Comparison of ENCODE assay signal across 27 mouse cellular contexts in the genomic region with DNA sequence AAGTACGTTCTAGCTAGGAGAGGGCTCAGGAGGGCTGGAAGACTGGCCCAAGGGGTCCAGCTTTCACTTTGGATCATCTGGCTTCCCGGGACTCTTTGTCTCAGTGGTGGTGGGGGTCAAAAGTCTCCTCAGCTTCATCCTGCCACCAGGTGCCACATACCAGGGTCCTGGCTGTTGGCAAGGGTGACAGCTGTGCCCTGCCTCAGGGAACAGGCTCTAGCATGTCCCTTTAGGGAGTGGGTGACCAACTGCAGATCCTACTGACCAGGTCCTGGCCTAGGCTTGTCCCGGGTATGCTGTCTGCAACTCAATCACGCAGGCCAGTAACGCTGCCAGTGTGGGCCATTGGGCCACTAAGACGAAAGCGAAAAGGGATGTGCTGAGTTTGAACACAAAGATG. TPM values are rescaled to one million over a fixed set of nuclear protein-coding genes. Genes with fewer than 3 reads are reported as not detected.
A peak's percentile ranks its signal among the peaks of the same experiment; 100 is the strongest.
DNase-seq lines count a peak whose midpoint lies in the region; ATAC-seq and TF ChIP-seq lines count a peak whose summit lies in the region.
"Had no signal": no experiment of that assay in that cellular context is flagged by ENCODE, and none has a peak within 500 bp of the region (broad histone marks: within the 10 kb centered on the region; RNA-seq: fewer than 3 reads in every experiment).

No protein-coding gene starts in this region.

- no peaks in the 10 kb centered on the region for H3K36me3 ChIP-seq in hindbrain, embryonic 10.5 days
- no peaks in the 10 kb centered on the region for H3K36me3 ChIP-seq in hindbrain, embryonic 11.5 days (ENCODE audit: control insufficient read depth, insufficient read depth, low read length)
- no peaks in the 10 kb centered on the region for H3K36me3 ChIP-seq in embryonic facial prominence, embryonic 10.5 days (replicated peaks)
- H3K36me3 ChIP-seq: embryonic facial prominence, embryonic 12.5 days; embryonic facial prominence, embryonic 15.5 days; heart, embryonic 13.5 days had no signal

- H3K9me3 ChIP-seq in hindbrain, embryonic 10.5 days, result no peaks in the 10 kb centered on the region
- no peaks in the 10 kb centered on the region for H3K9me3 ChIP-seq in hindbrain, embryonic 11.5 days (ENCODE audit: control insufficient read depth, low read length)
- H3K9me3 ChIP-seq in embryonic facial prominence, embryonic 10.5 days, result no peaks in the 10 kb centered on the region
- H3K9me3 ChIP-seq: embryonic facial prominence, embryonic 12.5 days; embryonic facial prominence, embryonic 15.5 days; heart, embryonic 13.5 days had no signal

- intact Hi-C loops in gastrocnemius, adult 2 months (cut with DNase I), result loop anchor here (10.0 kb wide), 1 partner anchor 52 kb away; no protein-coding TSS in a partner anchor

- no peak overlapping the region for H3K4me2 ChIP-seq in hindbrain, embryonic 11.5 days (replicated peaks; ENCODE audit: low read depth, low read length)
- H3K4me2 ChIP-seq: embryonic facial prominence, embryonic 12.5 days; embryonic facial prominence, embryonic 15.5 days; heart, embryonic 13.5 days; hindbrain, embryonic 14.5 days had no signal

- H3K27me3 ChIP-seq in hindbrain, embryonic 10.5 days (ENCODE audit: insufficient read depth, poor library complexity, severe bottlenecking), result peaks cover 7% of the 10 kb centered on the region
- no peaks in the 10 kb centered on the region for H3K27me3 ChIP-seq in hindbrain, embryonic 11.5 days (ENCODE audit: control insufficient read depth, insufficient read depth, low read length)
- H3K27me3 ChIP-seq in embryonic facial prominence, embryonic 10.5 days (replicated peaks; ENCODE audit: low read depth, poor library complexity, severe bottlenecking), result peaks cover 10% of the 10 kb centered on the region
- no peaks in the 10 kb centered on the region for H3K27me3 ChIP-seq in cerebellum, adult 2 months (ENCODE audit: control insufficient read depth, insufficient read depth, low read length)
- H3K27me3 ChIP-seq: embryonic facial prominence, embryonic 12.5 days; embryonic facial prominence, embryonic 15.5 days had no signal

- DNase-seq in gastrocnemius, adult 2 months, result no peak
- no peak for DNase-seq in gastrocnemius, postnatal 25 days
- no peak for DNase-seq in hindbrain, embryonic 10.5 days (ENCODE audit: low spot score)
- no peak for DNase-seq in hindbrain, embryonic 11.5 days (ENCODE audit: low spot score)
- DNase-seq in embryonic facial prominence, embryonic 10.5 days (ENCODE audit: low spot score), result no peak
- DNase-seq in cerebellum, adult 2 months, result no peak
- DNase-seq: adrenal gland, adult 8-10 months; adrenal gland, postnatal 25 days; cerebellum, adult 9-10 months; cerebellum, postnatal 14 days; forebrain, postnatal 0 days; gastrocnemius, postnatal 36 days; heart, postnatal 14 days had no signal

- H3K4me1 ChIP-seq in hindbrain, embryonic 10.5 days (replicated peaks), result peaks cover 76% of the 10 kb centered on the region
- peaks cover 13% of the 10 kb centered on the region for H3K4me1 ChIP-seq in hindbrain, embryonic 11.5 days (replicated peaks; ENCODE audit: control insufficient read depth, insufficient read depth, low read length)
- H3K4me1 ChIP-seq in embryonic facial prominence, embryonic 10.5 days, result peaks cover 67% of the 10 kb centered on the region
- peaks cover 18% of the 10 kb centered on the region for H3K4me1 ChIP-seq in cerebellum, adult 2 months (ENCODE audit: control insufficient read depth, insufficient read depth, low read length)

- ATAC-seq in hindbrain, embryonic 11.5 days (ENCODE audit: low FRiP score), result no peak
- ATAC-seq: activated CD4-positive, CD25-positive, alpha-beta regulatory T cell, adult 4 months; forebrain, embryonic 14.5 days; forebrain, postnatal 0 days; hindbrain, postnatal 0 days; inflammation-experienced regulatory T-cells, adult 6 months; intestine, embryonic 16.5 days had no signal

- no peak for TF ChIP-seq CTCF in gastrocnemius, adult 2 months (IDR thresholded peaks at IDR 0.05)
- no peak for TF ChIP-seq CTCF in cerebellum, adult 2 months (IDR thresholded peaks at IDR 0.05; ENCODE audit: borderline replicate concordance, insufficient read depth, low read depth, low read length)

- no peak overlapping the region for H3K9ac ChIP-seq in hindbrain, embryonic 11.5 days (ENCODE audit: low read depth, low read length)
- H3K9ac ChIP-seq: embryonic facial prominence, embryonic 12.5 days; embryonic facial prominence, embryonic 15.5 days; forebrain, postnatal 0 days; heart, embryonic 13.5 days; hindbrain, embryonic 14.5 days had no signal

- TF ChIP-seq POLR2A in cerebellum, adult 2 months (IDR thresholded peaks at IDR 0.05; ENCODE audit: borderline replicate concordance, insufficient read depth, low read length), result no peak

- H3K4me3 ChIP-seq in gastrocnemius, adult 2 months, result no peak overlapping the region
- no peak overlapping the region for H3K4me3 ChIP-seq in hindbrain, embryonic 10.5 days
- H3K4me3 ChIP-seq in hindbrain, embryonic 11.5 days (ENCODE audit: low read depth, low read length), result no peak overlapping the region
- no peak overlapping the region for H3K4me3 ChIP-seq in embryonic facial prominence, embryonic 10.5 days
- no peak overlapping the region for H3K4me3 ChIP-seq in cerebellum, adult 2 months (replicated peaks; ENCODE audit: insufficient read depth, low read depth, low read length)
- H3K4me3 ChIP-seq: embryonic facial prominence, embryonic 12.5 days; embryonic facial prominence, embryonic 15.5 days; heart, embryonic 13.5 days had no signal

- H3K27ac ChIP-seq in gastrocnemius, adult 2 months, result peak overlapping the region; percentile 75
- H3K27ac ChIP-seq in hindbrain, embryonic 10.5 days, result 0 out of 2 replicates have a peak overlapping the region, but pooled peaks have one; percentile 47
- no peak overlapping the region for H3K27ac ChIP-seq in hindbrain, embryonic 11.5 days (ENCODE audit: low read depth, low read length)
- H3K27ac ChIP-seq in embryonic facial prominence, embryonic 10.5 days (replicated peaks), result peak overlapping the region; percentile 15; the same call in 1 of the 2 replicates
- H3K27ac ChIP-seq in cerebellum, adult 2 months (ENCODE audit: insufficient read depth, low read length), result no peak overlapping the region
- H3K27ac ChIP-seq: embryonic facial prominence, embryonic 12.5 days; embryonic facial prominence, embryonic 15.5 days; heart, embryonic 13.5 days; hindbrain, embryonic 14.5 days; hindbrain, postnatal 0 days had no signal

- WGBS in hindbrain, embryonic 10.5 days, result 86% methylated on average over 7 of the region's 7 CpGs
- 89% methylated on average over 7 of the region's 7 CpGs for WGBS in hindbrain, embryonic 11.5 days
- 90% methylated on average over 7 of the region's 7 CpGs for WGBS in embryonic facial prominence, embryonic 10.5 days
- 98% methylated on average over 7 of the region's 7 CpGs for WGBS in cerebellum, adult 2 months

RNA-seq across cellular contexts. Expression of a gene that starts 15.7 kb away (rescaled TPM):
- 10 to 100 TPM; 26.5 to 37.3 TPM for total RNA-seq in gastrocnemius, adult 2 months (2021)
- 10 to 100 TPM; 23.1 to 27.1 TPM for total RNA-seq in gastrocnemius, postnatal 25 days (2021)
- polyA plus RNA-seq in hindbrain, embryonic 10.5 days (2016; fragmentation: Nextera tagmentation; extraction: Ambion mirVana), result 14.3 and 22.9 TPM in 2 replicates
- polyA plus RNA-seq in hindbrain, embryonic 11.5 days (2014; fragmentation: Nextera tagmentation; extraction: Ambion mirVana), result 16.5 and 17.8 TPM in 2 replicates
- polyA plus RNA-seq in embryonic facial prominence, embryonic 10.5 days (2016; fragmentation: Nextera tagmentation; extraction: Ambion mirVana), result 9.9 and 10.2 TPM in 2 replicates
- 52.4 and 58.4 TPM in 2 replicates for polyA plus RNA-seq in cerebellum, adult 2 months (2012; rRNA removed)

RNA-seq across cellular contexts. Expression of a gene that starts 35.3 kb away (rescaled TPM):
- not detected for total RNA-seq in gastrocnemius, adult 2 months (2021)
- not detected for total RNA-seq in gastrocnemius, postnatal 25 days (2021)
- 0.95 and 4.1 TPM in 2 replicates for polyA plus RNA-seq in hindbrain, embryonic 10.5 days (2016; fragmentation: Nextera tagmentation; extraction: Ambion mirVana)
- 2.1 and 2.7 TPM in 2 replicates for polyA plus RNA-seq in hindbrain, embryonic 11.5 days (2014; fragmentation: Nextera tagmentation; extraction: Ambion mirVana)
- 0.83 and 0.86 TPM in 2 replicates for polyA plus RNA-seq in embryonic facial prominence, embryonic 10.5 days (2016; fragmentation: Nextera tagmentation; extraction: Ambion mirVana)
- 1.8 and 3.3 TPM in 2 replicates for polyA plus RNA-seq in cerebellum, adult 2 months (2012; rRNA removed)
- total RNA-seq: ES-E14; gastrocnemius, adult 8-10 months; gastrocnemius, postnatal 36 days; granulocyte monocyte progenitor cell, adult 5-6 weeks; heart, adult 8-10 months; heart, postnatal 14 days; hematopoietic stem cell, adult 5-6 weeks had no signal
- polyA plus RNA-seq: activated CD4-positive, CD25-positive, alpha-beta regulatory T cell, adult 4 months; heart, embryonic 13.5 days; inflammation-experienced regulatory T-cells, adult 6 months had no signal

Comparison
In these comparisons a context has a peak if more than half of its experiments do, and no peak if none do; other contexts are left out.
1. H3K27ac ChIP-seq: peak in gastrocnemius, adult 2 months (single experiment), hindbrain, embryonic 10.5 days (single experiment) and embryonic facial prominence, embryonic 10.5 days (single experiment); none in hindbrain, embryonic 11.5 days (single experiment) and cerebellum, adult 2 months (single experiment).